Mouse (Mus musculus): Measurements from ENCODE around the gene Plcl1.
"Not testable (repeated sequence)": the region's sequence is repeated elsewhere in the genome, so short reads cannot be mapped to it uniquely, and the experiment has no call there.

Plcl1 gene

DNA sequence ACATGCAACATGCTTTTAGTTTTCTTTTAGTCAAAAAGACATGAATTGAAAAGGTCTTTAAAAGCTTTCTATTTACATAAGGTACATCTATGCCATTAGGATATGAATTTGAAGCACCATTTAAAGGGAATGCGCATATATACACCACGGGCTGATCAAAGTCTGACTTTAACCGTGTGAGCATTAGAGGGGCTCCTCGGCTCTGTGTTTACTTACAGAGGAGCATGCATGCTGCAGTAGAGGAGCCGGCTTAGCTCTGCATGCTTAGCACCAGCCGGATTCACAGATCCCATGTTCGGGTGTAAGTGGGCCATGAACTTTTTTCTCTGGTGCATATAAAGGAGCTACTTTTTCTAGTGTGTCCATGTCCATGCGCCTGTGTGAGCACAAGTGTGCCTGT is 31.4 kb downstream of the Plcl1 start:
- in situ Hi-C loops (cut with MseI, MboI), result no loop called here

- in situ Hi-C loops (cut with MseI, MboI), result no loop called here
Observed at GRCm38 (mm10) chr1:55438617-55439016, 32.9 kb downstream of the Plcl1 start.

- in situ Hi-C loops (cut with MseI, MboI), result no loop called here
Observed at GRCm38 (mm10) chr1:55445043-55445688, 39.4 kb downstream of the Plcl1 start.

- in situ Hi-C loops (cut with MseI, MboI), result no loop called here
Observed at GRCm38 (mm10) chr1:55445689-55446044, 39.9 kb downstream of the Plcl1 start.

GRCm38 (mm10) chr1:55446273-55446672 is 40.6 kb downstream of the Plcl1 start:
- in situ Hi-C loops (cut with MseI, MboI), result no loop called here

DNA sequence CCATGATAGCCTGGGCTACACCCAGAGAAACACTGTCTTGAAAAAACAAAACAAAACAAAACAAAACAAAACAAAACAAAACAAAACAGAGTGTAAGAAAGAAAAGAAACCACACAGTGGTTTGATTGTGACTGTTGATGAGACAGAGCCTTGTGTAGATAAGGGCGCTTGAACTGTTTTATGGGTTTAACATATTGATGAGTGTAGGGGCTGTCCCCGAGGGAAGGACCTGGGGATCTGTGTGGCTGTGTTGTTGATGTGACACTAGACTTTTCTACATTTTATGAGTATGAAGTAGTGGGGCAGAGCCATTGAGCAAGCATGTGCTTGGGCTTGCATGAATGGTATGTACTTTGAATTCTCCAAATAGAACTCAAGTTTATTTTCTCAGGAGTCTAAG is 41.2 kb downstream of the Plcl1 start:
- in situ Hi-C loops (cut with MseI, MboI), result no loop called here

- in situ Hi-C loops (cut with MseI, MboI), result no loop called here
Observed at GRCm38 (mm10) chr1:55447661-55448060, 41.9 kb downstream of the Plcl1 start.

DNA sequence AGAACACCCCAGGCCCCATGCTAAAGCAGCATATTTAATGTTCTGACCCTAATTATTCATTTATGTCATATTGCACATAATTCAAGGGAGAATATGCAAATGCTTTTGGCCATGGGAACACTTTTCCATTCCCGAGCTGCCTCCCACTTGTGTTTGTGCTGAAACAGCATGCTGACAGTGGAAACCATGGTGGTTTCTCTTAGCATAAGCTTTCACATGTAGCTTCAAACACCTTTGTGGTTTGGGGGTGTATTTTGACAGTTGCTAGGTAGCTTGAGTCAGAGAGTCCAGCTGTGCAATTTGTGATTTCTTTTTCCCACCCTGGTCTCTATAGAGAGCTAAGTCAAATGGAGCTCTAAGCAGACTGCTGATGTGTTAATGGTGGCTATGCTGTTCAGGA is 42.4 kb downstream of the Plcl1 start:
- in situ Hi-C loops (cut with MseI, MboI), result no loop called here

- in situ Hi-C loops (cut with MseI, MboI), result no loop called here
Observed at GRCm38 (mm10) chr1:55449779-55450178, 44.1 kb downstream of the Plcl1 start.

DNA sequence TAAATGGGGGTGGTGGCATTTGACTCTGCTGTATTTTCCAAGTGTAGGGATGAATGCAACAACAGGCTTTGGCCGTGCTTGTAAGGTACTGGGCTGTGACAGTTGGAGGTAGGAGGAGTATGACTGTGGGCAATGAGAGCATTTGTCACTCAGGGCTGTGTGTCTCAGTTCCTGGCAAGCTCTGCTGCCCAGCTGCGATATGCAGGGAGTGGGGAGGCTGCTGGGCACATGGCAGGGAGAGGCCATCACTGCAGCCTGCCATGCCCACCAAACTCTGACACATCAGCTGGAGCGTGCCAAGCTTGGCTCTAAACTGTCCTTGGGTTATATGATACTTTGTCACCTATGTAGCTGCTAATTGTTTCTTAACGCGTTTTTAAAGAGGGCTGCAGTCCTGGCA is 48.4 kb downstream of the Plcl1 start:
- in situ Hi-C loops (cut with MseI, MboI), result no loop called here

DNA sequence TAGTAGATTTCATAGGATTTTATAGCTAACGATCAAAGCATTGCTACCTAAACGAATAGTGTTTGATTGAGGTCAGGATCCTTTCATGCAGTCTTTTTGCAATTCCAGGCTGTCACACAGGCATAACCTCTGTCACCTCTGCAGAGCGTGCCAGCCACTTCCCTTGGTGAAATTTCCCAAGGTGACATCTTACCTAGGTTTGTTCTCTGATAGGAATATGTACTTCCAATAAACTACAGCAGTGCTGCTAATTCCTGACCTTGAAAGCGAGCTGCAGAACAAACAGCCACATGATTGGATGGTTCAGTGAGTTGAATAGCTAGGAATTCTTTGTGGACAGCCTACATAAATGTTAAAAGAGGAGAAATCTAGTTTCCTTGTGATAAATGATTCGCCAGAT is 56.6 kb downstream of the Plcl1 start:
- in situ Hi-C loops (cut with MseI, MboI), result no loop called here

- in situ Hi-C loops (cut with MseI, MboI), result no loop called here
Observed at GRCm38 (mm10) chr1:55473756-55474155, 68.0 kb downstream of the Plcl1 start.

DNA sequence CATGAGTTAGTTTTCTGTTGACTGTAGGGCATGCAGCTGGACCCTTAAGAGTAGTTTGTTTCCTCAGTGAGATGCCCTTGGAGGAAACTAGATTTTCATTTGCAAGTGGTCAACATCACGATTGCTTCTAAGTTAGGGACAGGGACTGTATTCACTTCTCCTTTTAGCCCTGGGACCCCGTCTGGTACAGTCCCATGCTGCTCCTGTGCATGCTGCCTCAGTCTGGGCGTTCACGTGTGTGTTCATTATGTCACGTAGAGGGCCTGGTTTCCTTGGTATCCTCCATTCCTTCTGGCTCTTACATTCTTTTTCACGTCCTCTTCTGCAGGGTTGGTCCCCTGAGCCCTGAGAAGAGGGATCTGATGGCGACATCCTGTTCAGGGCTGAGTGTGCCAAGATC is 69.3 kb downstream of the Plcl1 start:
- in situ Hi-C loops (cut with MseI, MboI), result no loop called here

- in situ Hi-C loops (cut with MseI, MboI), result not testable (repeated sequence)
Observed at GRCm38 (mm10) chr1:55487371-55487770, 81.7 kb downstream of the Plcl1 start.

DNA sequence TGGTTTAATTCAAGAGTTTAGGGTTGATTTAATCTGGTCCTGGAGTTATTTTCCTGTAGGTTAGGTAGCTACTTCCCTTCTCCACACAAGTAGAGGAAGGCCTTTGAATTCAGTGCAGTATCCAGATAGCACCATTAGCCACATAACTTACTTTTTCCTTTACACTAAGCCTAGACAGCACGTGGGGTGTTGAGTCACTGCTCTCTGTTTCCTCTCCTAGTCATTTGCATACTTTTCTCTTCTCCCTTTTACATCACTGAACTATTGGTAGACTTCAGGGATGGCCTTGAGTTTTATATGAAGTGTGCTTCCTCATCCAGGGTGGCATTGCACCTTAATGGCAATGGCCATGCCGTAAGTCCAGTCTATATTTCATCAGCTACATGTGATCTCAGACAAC is 82.5 kb downstream of the Plcl1 start:
- in situ Hi-C loops (cut with MseI, MboI), result no loop called here

- in situ Hi-C loops (cut with MseI, MboI), result no loop called here
Observed at GRCm38 (mm10) chr1:55489355-55489754, 83.6 kb downstream of the Plcl1 start.

GRCm38 (mm10) chr1:55499872-55500271 is 94.2 kb downstream of the Plcl1 start:
- in situ Hi-C loops (cut with MseI, MboI), result no loop called here

DNA sequence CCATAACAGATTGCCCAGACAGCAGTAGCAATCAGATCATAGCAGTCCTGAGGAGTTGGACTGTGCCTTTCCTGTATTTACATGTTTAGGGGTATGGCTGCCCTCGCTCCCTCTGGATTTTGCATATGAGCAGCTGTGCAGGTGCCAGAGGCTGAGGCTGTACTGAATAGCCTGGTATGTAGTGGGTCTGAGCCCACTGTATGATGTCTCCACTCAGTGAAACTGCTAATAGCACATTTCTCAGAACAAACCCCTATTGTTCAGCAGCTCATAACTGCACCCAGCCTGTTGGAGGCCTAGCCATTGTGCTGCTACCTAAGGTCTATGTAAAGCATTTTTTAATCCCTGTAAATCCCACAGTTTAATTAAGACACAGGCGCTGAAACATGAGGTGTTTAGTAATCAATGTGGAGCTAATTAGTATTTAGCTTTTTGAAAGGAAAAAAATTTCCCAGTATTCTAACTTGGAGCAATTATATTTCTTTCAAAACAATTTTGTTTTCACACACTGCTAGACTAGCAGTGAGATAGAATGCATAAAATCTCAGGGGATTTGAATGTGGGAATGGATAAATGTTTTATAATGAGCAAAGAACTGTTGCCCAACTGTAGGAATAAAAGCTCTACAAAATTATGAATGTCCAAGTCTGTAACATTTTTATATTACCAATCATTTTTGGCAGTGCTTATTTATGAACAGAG is 95.4 kb downstream of the Plcl1 start:
- in situ Hi-C loops (cut with MseI, MboI), result no loop called here

DNA sequence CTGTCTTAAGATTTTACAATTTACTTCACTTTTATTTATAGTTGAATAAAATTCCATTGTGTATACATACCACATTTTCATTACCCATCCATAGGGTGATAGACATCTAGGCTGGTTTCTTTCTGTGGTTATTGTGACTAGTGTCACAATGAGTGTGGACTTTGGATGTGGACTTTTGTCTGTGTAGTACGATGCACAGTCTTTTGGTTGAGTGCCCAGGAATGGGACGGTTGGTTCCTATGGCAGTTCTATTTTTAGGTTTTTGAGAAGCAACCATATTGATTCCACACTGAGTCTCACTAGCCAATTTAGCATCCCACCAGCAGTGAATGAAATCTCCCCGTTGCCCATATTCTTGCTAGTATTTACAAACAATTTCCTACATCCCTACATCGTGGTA is 100.1 kb downstream of the Plcl1 start:
- in situ Hi-C loops (cut with MseI, MboI), result no loop called here

DNA sequence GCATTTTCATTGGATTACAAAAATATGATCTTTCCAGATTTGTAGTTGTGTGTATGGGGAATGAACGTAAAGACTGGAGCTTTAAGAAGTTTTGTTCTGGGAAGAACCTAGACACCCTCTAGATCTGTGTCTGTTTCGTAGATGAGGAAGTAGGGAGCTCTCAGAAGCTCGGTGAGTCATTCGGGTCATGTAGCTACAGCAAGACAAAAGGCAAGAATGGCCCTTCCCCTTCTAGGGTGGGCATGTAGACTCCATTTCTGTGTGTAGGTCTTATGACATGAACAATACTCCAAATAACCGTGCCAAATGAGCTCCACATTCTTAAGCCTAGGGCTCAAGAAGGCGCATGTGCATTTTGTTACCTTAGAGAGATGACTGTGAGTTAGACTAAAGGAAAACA is 101.3 kb downstream of the Plcl1 start:
- in situ Hi-C loops (cut with MseI, MboI), result no loop called here

- in situ Hi-C loops (cut with MseI, MboI), result no loop called here
Observed at GRCm38 (mm10) chr1:55509587-55509986, 103.9 kb downstream of the Plcl1 start.

DNA sequence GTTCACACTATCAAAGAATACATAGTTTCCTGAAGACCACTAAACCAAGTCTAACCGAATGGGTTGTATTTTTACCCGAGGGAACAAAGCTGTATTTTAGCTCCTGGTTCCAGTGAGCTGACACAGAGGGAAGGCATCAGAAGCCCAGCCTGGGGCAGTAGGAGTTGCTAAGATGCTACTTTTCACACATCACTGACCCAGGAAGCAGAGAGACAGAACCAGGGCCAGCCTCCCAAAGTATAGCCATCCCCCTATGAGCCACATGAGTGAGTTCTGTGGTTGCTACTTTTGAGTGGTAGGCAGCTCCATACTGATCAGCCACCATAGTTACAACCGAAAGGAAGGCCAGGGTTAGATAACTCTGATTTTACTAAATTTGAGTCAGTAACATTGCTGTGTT is 106.4 kb downstream of the Plcl1 start:
- in situ Hi-C loops (cut with MseI, MboI), result no loop called here

GRCm38 (mm10) chr1:55512799-55513198 is 107.1 kb downstream of the Plcl1 start:
- in situ Hi-C loops (cut with MseI, MboI), result not testable (repeated sequence)

- in situ Hi-C loops (cut with MseI, MboI), result no loop called here
Observed at GRCm38 (mm10) chr1:55517182-55517581, 111.5 kb downstream of the Plcl1 start.
